Mouse (Mus musculus): ENCODE measurements at regions not wholly inside any gene's neighbourhood (a gene's known extent, or its start where the extent isn't known, plus 50 kb on each side); places are given as distances from the start of the nearest gene placed in this dataset.
A peak's percentile ranks its signal among the peaks of the same experiment; 100 is the strongest.

GRCm38 (mm10) chr7:136402688-136403597 lies 491.5 kb upstream of the Mgmt start:
- no peaks in the 10 kb centered on the region for H3K27me3 ChIP-seq (ENCODE audit: control insufficient read depth, insufficient read depth, low read length)
- no peak overlapping the region for H3K27ac ChIP-seq
- no peak overlapping the region for H3K4me3 ChIP-seq (replicated peaks; ENCODE audit: low read length)
- H3K36me3 ChIP-seq (replicated peaks; ENCODE audit: control insufficient read depth, insufficient read depth): no peaks in the 10 kb centered on the region
- DNase-seq (ENCODE audit: low spot score) (no peak), ATAC-seq (ENCODE audit: low FRiP score) (no peak)
- no peaks in the 10 kb centered on the region for H3K9me3 ChIP-seq (ENCODE audit: control insufficient read depth, low read length)
- WGBS: 86% methylated on average over 8 of the region's 8 CpGs
- H3K4me2 ChIP-seq (replicated peaks): no peak overlapping the region
- H3K4me1 ChIP-seq (replicated peaks; ENCODE audit: control insufficient read depth, insufficient read depth, low read length): no peaks in the 10 kb centered on the region; the same call in 1 of the 2 replicates
- no peak overlapping the region for H3K9ac ChIP-seq

GRCm38 (mm10) chr7:136405391-136405790 lies 489.0 kb upstream of the Mgmt start:
- ATAC-seq (ENCODE audit: low FRiP score): no peak
- H3K27me3 ChIP-seq (ENCODE audit: control insufficient read depth, insufficient read depth, low read length): no peaks in the 10 kb centered on the region
- no peaks in the 10 kb centered on the region for H3K9me3 ChIP-seq (ENCODE audit: control insufficient read depth, low read length)
- H3K9ac ChIP-seq: no peak overlapping the region
- WGBS: 68% methylated on average over 8 of the region's 8 CpGs
- no peak overlapping the region for H3K4me2 ChIP-seq (replicated peaks)
- no peak overlapping the region for H3K4me3 ChIP-seq (replicated peaks; ENCODE audit: low read length)
- H3K4me1 ChIP-seq (replicated peaks; ENCODE audit: control insufficient read depth, insufficient read depth, low read length): no peaks in the 10 kb centered on the region; the same call in 1 of the 2 replicates
- no peaks in the 10 kb centered on the region for H3K36me3 ChIP-seq (replicated peaks; ENCODE audit: control insufficient read depth, insufficient read depth)
- DNase-seq (ENCODE audit: low spot score): no peak
- H3K27ac ChIP-seq: no peak overlapping the region

GRCm38 (mm10) chr7:136406258-136407100 lies 487.9 kb upstream of the Mgmt start:
- Histone ChIP-seq H3K36me3 (replicated peaks; ENCODE audit: control insufficient read depth, insufficient read depth) (no peaks in the 10 kb centered on the region), H3K4me2 (replicated peaks) (no peak overlapping the region), H3K9me3 (ENCODE audit: control insufficient read depth, low read length) (no peaks in the 10 kb centered on the region), H3K9ac (no peak overlapping the region), H3K4me1 (replicated peaks; ENCODE audit: control insufficient read depth, insufficient read depth, low read length) (no peaks in the 10 kb centered on the region; the same call in 1 of the 2 replicates), H3K27ac (no peak overlapping the region), H3K4me3 (replicated peaks; ENCODE audit: low read length) (no peak overlapping the region), H3K27me3 (ENCODE audit: control insufficient read depth, insufficient read depth, low read length) (no peaks in the 10 kb centered on the region)
- peak; percentile 39 for DNase-seq (ENCODE audit: low spot score)
- ATAC-seq (ENCODE audit: low FRiP score): no peak
- 66% methylated on average over 20 of the region's 20 CpGs for WGBS

- 89% methylated on average over 8 of the region's 8 CpGs for WGBS
- H3K27ac ChIP-seq: no peak overlapping the region
- DNase-seq (ENCODE audit: low spot score) (no peak), ATAC-seq (ENCODE audit: low FRiP score) (no peak)
- no peaks in the 10 kb centered on the region for H3K9me3 ChIP-seq (ENCODE audit: control insufficient read depth, low read length)
- H3K4me3 ChIP-seq (replicated peaks; ENCODE audit: low read length): no peak overlapping the region
- no peaks in the 10 kb centered on the region for H3K36me3 ChIP-seq (replicated peaks; ENCODE audit: control insufficient read depth, insufficient read depth)
- H3K4me2 ChIP-seq (replicated peaks): no peak overlapping the region
- no peak overlapping the region for H3K9ac ChIP-seq
- H3K27me3 ChIP-seq (ENCODE audit: control insufficient read depth, insufficient read depth, low read length): no peaks in the 10 kb centered on the region
- H3K4me1 ChIP-seq (replicated peaks; ENCODE audit: control insufficient read depth, insufficient read depth, low read length): no peaks in the 10 kb centered on the region
These were observed 479.6 kb upstream of the Mgmt start for GRCm38 (mm10) chr7:136414808-136415207.

GRCm38 (mm10) chr7:136417327-136417726 lies 477.1 kb upstream of the Mgmt start:
- WGBS: 58% methylated on average over 4 of the region's 4 CpGs
- Histone ChIP-seq H3K4me1 (replicated peaks; ENCODE audit: control insufficient read depth, insufficient read depth, low read length) (no peaks in the 10 kb centered on the region), H3K27ac (no peak overlapping the region), H3K36me3 (replicated peaks; ENCODE audit: control insufficient read depth, insufficient read depth) (no peaks in the 10 kb centered on the region), H3K9me3 (ENCODE audit: control insufficient read depth, low read length) (no peaks in the 10 kb centered on the region), H3K9ac (no peak overlapping the region), H3K4me2 (replicated peaks) (no peak overlapping the region), H3K27me3 (ENCODE audit: control insufficient read depth, insufficient read depth, low read length) (no peaks in the 10 kb centered on the region), H3K4me3 (replicated peaks; ENCODE audit: low read length) (no peak overlapping the region)
- DNase-seq (ENCODE audit: low spot score) (no peak), ATAC-seq (ENCODE audit: low FRiP score) (no peak)

GRCm38 (mm10) chr7:136423846-136424531 lies 470.4 kb upstream of the Mgmt start:
- Histone ChIP-seq H3K4me1 (replicated peaks; ENCODE audit: control insufficient read depth, insufficient read depth, low read length) (no peaks in the 10 kb centered on the region), H3K36me3 (replicated peaks; ENCODE audit: control insufficient read depth, insufficient read depth) (no peaks in the 10 kb centered on the region), H3K9ac (no peak overlapping the region), H3K27ac (no peak overlapping the region), H3K4me2 (replicated peaks) (no peak overlapping the region), H3K27me3 (ENCODE audit: control insufficient read depth, insufficient read depth, low read length) (no peaks in the 10 kb centered on the region), H3K4me3 (replicated peaks; ENCODE audit: low read length) (no peak overlapping the region), H3K9me3 (ENCODE audit: control insufficient read depth, low read length) (no peaks in the 10 kb centered on the region)
- no peak for ATAC-seq (ENCODE audit: low FRiP score)
- no peak for DNase-seq (ENCODE audit: low spot score)
- WGBS: 61% methylated on average over 8 of the region's 8 CpGs

- H3K36me3 ChIP-seq (replicated peaks; ENCODE audit: control insufficient read depth, insufficient read depth): no peaks in the 10 kb centered on the region
- no peak for ATAC-seq (ENCODE audit: low FRiP score)
- WGBS: 65% methylated on average over 4 of the region's 4 CpGs
These were observed 467.2 kb upstream of the Mgmt start for GRCm38 (mm10) chr7:136427164-136427563.

GRCm38 (mm10) chr7:136430085-136431011 lies 464.1 kb upstream of the Mgmt start:
- Histone ChIP-seq H3K27ac (no peak overlapping the region), H3K36me3 (replicated peaks; ENCODE audit: control insufficient read depth, insufficient read depth) (no peaks in the 10 kb centered on the region), H3K4me3 (replicated peaks; ENCODE audit: low read length) (no peak overlapping the region), H3K4me2 (replicated peaks) (no peak overlapping the region), H3K9ac (no peak overlapping the region), H3K4me1 (replicated peaks; ENCODE audit: control insufficient read depth, insufficient read depth, low read length) (0 out of 2 replicates have a peak, but pooled peaks cover 24% of the 10 kb centered on the region), H3K9me3 (ENCODE audit: control insufficient read depth, low read length) (no peaks in the 10 kb centered on the region), H3K27me3 (ENCODE audit: control insufficient read depth, insufficient read depth, low read length) (no peaks in the 10 kb centered on the region)
- peak; percentile 28 for DNase-seq (ENCODE audit: low spot score)
- 40% methylated on average over 21 of the region's 21 CpGs for WGBS
- ATAC-seq (ENCODE audit: low FRiP score): no peak

More at GRCm38 (mm10) chr7:136427164-136427563, 467.2 kb upstream of the Mgmt start:
- H3K4me2 ChIP-seq (replicated peaks): no peak overlapping the region
- no peak overlapping the region for H3K27ac ChIP-seq
- H3K9ac ChIP-seq: no peak overlapping the region
- no peak for DNase-seq (ENCODE audit: low spot score)
- H3K4me3 ChIP-seq (replicated peaks; ENCODE audit: low read length): no peak overlapping the region
- H3K9me3 ChIP-seq (ENCODE audit: control insufficient read depth, low read length): no peaks in the 10 kb centered on the region
- H3K27me3 ChIP-seq (ENCODE audit: control insufficient read depth, insufficient read depth, low read length): no peaks in the 10 kb centered on the region
- 0 out of 2 replicates have a peak, but pooled peaks cover 17% of the 10 kb centered on the region for H3K4me1 ChIP-seq (replicated peaks; ENCODE audit: control insufficient read depth, insufficient read depth, low read length)
